Mouse (Mus musculus) fibroblast of lung, adult 2 months (primary cell): ENCODE measurements at regions not wholly inside any gene's neighbourhood (a gene's known extent, or its start where the extent isn't known, plus 50 kb on each side); places are given as distances from the start of the nearest gene placed in this dataset.

Source experiments
- DNase-seq: peaks from one replicate; pipeline ENCODE4 v3.0.0-alpha.2; 2011; ENCODE audit warnings: low read depth

DNA sequence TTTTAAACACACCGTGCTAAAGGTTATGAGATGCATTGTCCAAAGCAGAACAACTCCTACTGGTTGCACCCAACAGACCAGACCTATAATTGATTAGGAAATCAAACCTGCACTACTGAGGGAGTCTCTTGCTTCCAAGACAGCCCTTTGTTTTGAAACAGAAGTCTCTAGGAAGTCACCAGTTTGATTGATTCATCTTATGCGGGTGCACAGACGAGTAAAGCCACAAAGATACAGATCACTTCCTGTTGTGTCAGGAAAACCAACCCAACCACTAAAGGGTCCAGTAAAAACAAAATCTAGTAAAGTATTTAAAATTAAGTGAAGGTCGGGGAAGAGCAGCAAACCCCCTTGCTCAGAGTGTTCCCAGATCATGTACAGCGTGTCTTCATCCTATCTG lies 58.3 kb upstream of the N6amt1 start:
- no peak for DNase-seq

DNA sequence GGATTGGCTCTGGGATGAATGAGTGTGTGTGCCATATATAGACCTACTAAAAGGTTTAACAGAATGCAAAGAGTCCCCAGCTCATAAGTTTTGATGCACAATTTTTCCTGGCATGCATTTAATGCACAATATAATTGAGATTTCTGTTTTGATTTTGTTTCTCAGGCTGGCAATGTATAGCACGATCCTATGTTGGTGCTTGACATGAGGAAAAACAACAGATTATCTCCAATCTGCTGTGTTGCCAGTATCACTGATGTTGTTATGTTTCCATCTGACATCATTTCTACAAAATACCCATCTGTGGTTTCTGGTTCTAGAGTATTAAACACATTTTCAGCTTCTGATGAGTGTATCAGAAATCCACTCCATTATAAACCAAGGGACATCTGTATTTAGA lies 61.2 kb upstream of the N6amt1 start:
- DNase-seq, result no peak

DNA sequence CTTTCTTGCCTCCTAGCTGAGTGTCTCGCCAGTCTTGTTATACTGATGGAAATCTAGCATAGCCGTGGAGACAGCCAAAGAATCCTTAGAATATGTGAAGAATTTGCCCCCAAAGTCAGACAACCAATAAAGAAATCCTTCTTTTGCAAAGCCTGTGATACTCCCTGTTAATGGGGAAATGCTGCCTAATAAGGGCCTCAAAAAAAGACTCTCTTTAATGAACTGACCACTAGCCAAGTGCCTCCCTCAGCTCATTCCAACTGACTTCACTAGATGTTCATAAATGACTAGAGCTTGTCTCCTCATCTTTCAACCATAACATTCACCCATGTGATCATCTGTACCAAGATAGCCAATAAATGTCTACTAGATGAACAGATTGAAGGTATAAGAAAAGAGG lies 62.3 kb upstream of the N6amt1 start:
- DNase-seq, result no peak

DNA sequence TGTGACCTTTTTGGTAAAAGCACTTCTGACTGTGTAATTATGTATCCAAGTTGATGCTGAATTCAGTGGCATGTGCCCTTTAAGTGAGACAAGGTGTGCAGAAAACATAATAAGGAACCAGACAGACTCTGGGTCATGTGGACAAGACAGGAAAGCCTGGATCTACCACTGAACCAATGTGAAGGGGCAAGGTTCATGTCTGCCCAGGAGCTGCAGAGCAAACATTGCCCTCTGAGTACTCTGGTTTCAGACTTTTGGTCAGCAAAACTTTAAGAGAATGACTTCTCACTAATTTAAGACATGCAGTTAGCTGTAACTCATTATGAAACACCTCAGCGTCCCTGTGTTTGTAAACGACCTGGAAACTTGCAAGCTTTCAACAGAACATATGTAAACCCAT lies 68.3 kb upstream of the N6amt1 start:
- DNase-seq, result no peak

DNA sequence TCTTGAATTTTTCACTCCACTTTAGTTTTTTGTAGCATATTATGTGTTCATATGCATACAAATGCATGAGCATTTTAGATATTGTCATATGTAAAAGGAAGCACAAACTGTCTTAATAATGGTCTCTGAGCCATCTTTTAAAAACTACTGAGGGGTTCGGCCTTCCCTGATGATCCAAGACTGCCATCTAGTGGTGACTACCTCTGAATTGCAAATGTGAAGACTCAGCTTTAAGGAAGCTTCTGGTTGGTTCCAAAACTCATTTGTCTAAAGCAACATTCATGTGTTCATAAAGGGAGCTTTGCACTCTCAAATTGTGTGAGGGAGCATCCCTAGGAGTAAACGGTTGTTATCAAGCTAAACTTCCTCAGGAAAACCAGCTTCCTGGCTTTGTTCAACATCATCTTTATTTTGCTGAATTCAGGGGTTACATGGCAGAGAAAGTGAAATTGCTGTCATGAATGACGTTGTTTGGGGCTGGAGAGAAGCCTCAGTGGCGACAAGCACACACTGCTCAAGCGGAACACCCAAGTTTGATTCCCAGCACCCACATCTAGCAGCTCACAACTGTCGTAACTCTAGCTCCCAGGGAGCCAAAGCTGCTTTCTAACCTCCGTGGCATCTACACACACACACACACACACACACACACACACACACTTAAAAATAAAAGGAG lies 69.0 kb upstream of the N6amt1 start:
- DNase-seq, result no peak

DNA sequence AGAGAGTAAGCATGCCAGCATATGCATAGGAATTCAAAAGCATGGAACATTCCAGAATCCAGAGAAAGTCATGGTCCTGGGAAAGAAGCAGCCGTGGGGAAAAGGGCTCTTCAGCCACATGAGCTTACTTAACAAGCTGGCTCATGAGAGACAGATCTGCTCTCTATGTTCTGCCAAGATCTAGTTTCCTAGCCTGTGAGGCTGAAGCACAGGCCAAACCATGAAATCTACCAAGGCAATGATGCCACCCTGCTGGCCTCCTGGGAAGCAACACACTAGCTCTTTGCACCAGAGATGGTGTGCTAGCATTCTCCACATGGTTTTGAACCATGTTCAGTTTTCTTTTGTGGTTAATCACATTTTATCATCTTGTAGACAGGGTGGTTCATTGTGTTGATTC lies 75.5 kb upstream of the N6amt1 start:
- no peak for DNase-seq

DNA sequence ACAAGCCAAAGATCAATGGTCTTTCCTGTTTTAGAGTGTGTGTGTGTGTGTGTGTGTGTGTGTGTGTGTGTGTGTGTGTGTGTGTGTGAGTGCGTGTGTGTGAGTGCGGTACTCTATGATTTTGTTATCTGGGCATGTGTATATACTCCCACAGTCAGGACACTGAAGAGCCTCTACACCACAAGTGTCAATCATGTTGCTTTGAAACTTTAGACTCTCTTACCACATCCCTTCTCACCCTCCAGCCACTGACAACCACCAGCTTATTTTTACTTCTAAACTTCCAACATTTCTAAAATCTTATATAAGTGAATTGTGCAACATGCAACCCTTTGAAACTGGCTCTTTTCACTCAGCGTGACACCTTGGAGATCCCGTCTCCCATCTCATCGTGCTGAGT lies 81.6 kb upstream of the N6amt1 start:
- DNase-seq, result no peak

DNA sequence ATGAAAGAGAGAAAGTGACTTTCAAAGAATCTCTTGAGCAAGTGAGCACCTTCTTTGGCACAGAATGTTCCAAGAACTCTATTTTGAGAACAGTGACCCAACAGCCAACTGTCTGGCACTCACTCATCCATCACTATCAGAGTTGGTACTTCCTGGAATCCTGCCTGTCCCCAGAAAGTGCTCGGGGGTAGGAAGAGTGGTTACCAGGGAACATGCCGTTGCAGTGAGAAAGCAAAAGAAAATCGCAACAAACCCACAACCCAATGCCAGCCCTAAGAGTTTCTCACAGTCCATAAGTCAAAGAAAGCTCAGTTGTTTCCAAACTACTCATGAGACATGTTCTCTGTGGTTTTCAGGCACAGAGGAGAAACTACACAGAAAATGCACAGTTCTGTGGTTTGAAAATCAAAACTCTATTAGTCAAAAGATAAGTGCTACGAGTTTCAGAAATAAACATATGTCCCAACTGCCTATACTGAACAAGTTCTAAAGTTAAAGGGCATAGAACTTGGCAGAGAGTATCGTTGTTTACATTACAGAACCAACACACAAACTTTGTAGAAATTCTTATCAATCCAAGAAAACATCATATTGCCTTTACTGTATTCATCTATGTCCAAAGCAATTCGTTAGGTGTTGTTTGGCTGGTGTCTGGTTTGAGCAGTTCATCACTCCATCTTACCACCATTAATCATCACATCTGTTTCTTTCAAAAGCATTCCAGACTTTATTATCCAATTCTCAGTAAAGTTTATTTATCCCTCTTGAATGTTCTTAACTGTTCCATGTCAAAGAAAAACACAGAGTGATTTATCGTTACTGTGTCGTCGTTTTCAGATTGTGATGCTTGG lies 85.8 kb upstream of the N6amt1 start:
- peak; percentile 92 for DNase-seq

DNA sequence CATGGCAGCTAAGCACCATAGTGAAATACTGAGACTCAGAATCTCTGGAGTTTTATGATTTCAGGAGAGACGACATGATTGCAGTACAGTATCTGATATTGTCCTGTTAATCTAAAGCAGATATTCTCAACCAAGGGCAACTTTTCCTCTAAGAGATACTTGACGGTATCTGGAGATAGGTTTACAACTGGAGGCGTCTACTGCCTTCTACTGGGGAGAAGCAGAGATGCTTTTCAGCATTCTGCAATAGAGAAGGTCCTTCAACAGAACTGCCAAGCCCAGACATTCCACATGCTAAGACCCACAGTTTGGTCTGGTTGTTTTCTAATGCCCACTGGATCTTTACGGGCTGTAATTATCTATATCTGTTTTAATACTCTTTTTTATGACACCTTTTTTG lies 86.5 kb upstream of the N6amt1 start:
- no peak for DNase-seq

DNA sequence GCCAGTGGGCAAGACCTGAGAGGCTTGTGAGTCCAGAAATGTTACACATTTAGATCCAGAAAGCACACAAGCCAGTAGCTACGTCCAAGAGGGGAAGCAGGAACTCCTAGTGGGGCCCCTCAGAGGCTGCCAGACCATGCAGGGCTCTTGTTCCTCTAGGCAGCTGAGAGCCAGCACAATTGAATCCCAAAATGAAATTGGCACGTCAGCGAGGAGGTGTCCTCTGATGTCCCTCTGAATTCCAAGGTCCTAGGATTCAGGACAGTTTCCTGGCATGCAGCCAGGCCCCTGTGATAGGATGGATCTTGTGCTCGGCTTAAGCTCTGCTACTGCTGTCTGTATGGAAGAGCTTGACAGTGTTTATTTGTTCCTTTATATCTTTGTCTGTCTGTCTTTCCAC lies 90.4 kb upstream of the N6amt1 start:
- DNase-seq, result no peak

DNA sequence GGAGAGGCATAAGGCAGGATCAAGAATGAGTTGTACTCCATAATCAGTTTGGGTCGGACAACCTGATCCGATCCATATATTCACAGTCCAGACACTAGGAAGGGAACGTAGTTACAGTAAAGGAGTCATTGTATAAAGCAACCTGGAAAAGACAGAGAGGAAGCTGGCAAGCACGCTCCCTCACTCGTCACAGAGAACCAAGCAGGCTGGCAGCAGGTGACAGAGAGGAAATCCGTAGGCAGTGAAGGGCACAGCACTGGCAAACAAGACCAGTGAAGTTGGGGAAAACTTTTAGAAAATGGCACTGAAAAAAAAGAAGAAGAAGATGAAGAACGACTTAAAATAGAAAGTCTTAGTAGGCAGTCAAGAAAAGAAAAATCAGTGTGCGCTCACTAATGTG lies 90.9 kb upstream of the N6amt1 start:
- no peak for DNase-seq

DNA sequence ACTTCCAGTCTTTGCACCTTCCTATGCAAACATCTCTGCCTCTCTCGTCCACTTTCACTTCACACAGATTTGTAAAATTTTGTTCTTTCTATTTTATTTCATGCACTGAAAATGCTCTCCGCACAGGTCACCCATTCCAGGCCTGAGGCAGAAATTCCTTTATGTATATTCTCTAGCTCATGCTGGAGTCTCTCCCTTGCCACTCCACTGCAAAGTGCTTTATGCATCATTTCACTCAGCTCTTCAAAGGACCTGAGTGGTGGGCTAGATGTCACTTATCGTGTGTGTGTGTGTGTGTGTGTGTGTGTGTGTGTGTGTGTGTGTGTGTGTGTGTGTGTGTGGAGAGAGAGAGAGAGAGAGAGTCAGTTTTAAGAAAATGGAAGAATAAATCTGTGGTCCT lies 91.5 kb upstream of the N6amt1 start:
- no peak for DNase-seq

DNA sequence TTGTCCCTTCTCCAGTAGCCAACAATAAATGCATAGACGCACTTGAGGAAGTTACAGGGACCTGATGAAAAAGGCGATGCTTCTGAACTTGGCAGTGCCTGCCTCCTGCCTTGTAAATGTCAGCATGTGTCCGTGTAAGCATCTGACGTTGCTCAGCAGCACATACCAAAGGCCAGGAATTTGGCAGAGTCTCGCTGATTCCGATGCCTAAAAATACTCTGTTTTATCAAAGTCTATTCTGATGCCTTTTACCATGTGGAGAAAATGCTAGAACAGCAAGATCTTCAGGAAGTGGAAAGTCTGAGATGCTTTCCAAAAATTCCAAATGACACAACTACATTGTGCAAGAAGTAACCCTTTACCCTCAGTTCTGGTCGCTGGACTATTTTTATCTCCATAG lies 92.5 kb upstream of the N6amt1 start:
- peak; percentile 75 for DNase-seq

DNA sequence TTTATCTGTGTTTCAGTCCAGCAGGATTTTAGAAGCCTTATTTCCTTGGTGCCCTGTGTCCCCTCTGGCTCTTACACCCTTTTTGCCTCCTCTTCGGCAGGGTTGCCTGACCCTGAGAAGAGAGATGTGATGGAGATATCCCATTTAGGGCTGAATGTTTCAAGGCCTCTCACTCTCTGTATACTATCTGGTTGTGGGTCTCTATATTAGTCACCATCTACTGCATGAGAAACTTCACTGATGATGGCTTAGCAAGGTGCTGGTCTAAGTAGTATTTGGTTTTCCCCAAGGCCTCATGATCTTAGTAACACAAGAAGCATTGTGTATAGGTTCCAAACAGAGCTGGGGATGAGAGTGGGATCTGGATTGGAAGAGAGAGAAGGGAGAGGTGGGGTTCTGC lies 99.2 kb upstream of the N6amt1 start:
- DNase-seq, result no peak

DNA sequence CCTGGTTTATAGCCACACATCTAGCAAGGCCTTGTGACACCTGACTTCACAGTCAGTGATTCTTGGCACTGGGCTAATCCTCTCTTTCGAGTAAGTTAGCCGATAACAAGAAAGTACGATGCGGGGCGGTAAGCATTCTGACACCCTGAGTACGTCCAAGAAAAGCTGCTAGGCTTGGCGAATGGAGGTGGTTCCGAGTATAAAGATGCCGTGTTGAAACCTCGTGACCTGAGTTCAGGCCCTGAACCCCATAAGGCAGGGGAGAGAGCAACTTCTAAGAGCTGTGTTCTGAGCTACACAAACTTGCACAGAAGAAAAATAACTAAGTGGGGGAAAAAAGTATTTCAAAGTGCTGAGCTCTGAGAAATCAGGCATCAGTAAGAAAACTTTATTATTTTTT lies 103.5 kb upstream of the N6amt1 start:
- no peak for DNase-seq

DNA sequence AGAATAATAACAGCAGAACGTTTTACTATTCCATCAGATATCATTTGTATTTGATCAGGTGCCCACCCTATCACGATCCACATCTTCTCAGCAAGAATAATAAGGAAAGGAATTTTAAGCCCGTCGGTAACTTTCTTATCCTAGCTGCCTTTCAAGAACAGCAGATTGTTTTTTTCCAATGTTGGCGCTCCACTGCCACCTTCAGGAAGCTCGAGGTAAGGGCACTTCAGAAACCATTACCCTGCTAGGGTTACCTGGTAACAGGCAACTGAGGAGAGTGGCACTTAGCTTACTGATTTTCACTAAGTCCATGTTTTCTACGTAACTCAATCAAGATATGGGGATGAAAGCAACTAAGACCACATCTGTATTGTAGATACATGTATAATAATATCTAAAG lies 104.1 kb upstream of the N6amt1 start:
- DNase-seq, result no peak

DNA sequence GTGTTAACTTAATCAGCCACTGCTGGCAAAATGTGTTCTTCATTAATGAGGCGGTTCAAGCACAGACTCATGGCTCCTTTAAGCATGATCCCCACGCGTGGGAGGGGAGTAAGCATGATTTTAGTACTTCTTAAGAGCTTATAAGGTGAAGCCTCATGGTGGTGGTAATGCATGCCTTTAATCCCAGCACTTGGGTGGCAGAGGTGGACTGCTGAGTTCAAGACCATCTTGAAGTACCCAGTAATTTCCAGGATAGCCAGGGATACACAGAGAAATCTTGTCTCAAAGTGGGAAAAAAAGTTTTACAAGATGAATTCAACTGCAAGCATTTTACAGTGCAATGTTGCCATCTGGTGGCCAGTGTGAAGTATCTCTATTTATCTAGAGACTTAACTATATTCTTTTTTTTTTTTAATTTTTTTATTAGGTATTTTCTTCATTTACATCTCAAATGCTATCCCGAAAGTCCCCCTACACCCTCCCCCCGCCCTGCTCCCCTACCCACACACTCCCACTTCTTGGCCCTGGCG lies 105.4 kb upstream of the N6amt1 start:
- DNase-seq, result peak; percentile 46

DNA sequence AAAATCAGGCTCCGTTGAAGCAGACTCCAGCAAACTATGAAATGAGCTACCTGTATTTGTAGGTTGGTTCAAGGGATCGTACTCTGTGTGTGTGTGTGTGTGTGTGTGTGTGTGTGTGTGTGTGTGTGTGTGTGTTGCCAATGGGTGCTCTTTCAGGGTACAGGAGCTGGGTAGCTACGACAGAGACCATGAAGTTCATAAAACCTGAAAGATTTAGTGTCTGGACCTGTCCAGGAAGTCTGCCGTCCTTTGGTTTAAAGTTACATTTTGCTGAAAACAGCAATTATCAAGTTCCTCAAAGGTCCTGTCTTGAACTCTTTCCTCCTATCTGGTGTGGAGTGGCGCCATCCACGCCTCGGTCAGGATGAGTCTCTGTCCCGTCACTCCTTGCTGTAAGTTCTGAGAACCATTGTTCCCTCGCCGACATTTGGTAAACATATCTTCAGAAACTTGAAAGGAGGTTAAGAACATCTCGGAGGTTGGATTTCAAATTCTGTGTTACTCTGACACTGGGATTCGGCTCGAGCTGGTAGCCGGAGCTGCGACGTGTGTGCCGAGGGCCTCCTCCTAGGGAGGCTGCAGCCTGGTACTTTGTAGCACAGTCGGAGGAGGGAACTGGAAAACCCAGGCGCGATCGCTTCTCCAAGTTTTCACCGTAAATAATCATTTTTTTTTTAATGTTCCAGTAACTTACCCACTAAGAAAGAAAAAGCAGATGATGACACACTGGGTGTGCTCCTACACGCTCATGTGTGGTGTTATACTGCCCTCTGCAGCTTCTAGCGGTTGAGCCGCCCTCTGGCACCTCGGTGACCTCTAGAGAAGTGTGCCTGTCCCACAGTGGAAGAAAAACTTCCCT lies 107.8 kb upstream of the N6amt1 start:
- peak; percentile 51 for DNase-seq

DNA sequence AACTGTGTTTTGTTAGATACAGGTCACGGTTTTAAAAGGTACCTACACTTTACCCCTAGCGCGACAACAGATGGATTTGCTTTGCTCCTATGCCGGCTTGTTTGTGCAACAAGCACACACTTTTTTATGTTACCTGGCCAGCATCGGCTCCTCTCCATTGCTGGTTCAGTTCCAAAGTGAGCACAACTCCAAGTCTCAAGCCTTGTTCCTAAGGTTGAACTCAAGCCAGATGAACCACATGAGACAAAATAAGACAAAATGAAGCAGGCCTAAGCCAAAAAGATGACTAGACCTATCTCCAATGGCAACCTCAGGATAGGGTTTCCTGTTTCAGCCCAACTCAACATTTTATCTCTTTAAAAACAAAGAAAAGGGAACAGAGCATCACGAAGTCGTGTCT lies 108.5 kb upstream of the N6amt1 start:
- no peak for DNase-seq

DNA sequence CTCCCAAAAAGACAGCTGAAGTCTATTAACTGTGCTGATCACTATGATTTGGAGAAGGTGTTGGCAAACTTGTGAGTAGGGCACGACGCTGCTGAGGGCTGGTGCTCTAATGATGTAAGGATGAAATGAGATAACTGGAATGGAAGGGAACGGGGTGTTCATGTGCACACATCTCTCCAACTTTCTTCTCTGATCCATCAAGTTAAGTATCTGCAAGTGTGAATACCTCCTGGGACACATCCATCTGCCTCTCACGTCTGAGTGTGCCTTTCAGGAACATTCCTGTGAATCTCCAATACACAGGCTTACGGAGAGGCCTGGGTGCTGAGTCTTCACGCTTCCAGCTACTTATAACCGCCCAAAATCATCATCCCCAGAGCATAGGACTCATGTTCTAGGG lies 112.0 kb upstream of the N6amt1 start:
- DNase-seq, result no peak

DNA sequence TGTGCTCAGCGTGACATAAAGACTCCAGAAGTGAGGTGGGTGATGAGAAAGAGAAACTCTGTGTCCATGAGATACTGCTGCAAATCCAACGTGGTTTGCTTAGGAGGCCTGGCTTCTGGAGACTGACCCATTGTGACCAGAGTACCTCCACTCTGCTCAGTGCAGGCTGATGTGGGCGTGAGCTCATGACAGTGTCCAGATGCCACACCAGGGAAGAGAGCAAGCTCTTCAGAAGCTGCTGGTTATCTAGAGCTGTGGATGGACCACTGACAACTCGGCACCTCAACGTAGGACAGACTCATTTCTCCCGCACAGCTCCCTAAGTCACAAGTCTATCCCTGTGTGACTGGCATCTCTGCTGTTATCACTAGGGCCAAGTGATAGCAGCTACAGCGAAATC lies 114.9 kb upstream of the N6amt1 start:
- DNase-seq, result no peak

DNA sequence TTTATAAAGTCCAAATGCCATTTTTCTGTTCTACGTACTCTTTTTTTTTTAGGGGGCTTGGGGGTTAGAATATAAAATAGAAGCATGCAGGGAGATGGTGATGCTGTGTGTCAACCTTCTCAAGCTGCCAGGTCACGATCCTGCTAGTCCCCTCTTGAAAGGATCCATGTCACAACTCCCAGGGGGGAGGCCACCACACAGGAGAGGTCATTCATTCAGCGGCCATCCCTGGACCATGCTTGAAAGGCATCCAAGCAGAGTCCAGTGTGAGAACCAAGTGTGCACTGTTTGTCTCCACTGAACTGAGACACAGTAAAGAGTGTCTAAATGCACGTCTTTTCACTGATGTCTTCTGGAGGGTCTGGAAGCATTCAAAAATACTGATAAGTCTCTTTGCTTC lies 119.8 kb upstream of the N6amt1 start:
- DNase-seq, result no peak

DNA sequence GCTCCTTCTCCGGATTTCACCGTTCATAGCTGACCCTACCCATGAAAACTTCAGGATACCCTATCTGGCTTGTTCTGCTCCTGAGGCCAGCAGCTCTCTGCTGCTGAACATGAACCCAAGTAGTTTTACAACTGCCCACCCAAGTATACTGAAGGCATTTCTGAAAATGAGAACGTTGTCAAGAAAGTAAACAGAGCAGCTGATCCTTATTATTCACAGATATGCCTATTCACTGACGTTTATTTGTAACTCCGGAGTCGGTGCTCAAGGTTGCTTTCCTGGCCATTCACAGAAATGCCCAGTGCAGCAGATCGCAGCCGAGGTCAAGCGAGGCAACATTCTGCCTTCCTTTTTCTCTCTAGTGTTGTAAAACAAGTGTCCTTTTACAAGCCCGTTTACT lies 128.4 kb upstream of the N6amt1 start:
- DNase-seq, result no peak
